9 mouse cellular contexts compared by ENCODE assay signal in genomic region chr10:37072834-37073233, GRCm38 (mm10).
DNase-seq lines count a peak whose midpoint lies in the region; ATAC-seq and TF ChIP-seq lines count a peak whose summit lies in the region.
"Had no signal": no experiment of that assay in that cellular context is flagged by ENCODE, and none has a peak within 500 bp of the region (broad histone marks: within the 10 kb centered on the region; RNA-seq: fewer than 3 reads in every experiment).

No protein-coding gene starts in this region.

- H3K36me3 ChIP-seq in intestine, embryonic 14.5 days (ENCODE audit: control insufficient read depth, insufficient read depth, low read length): no peaks in the 10 kb centered on the region
- no peaks in the 10 kb centered on the region for H3K36me3 ChIP-seq in intestine, embryonic 15.5 days
- H3K36me3 ChIP-seq in embryonic facial prominence, embryonic 14.5 days (ENCODE audit: control insufficient read depth, insufficient read depth, low read length): no peaks in the 10 kb centered on the region
- H3K36me3 ChIP-seq in hindbrain, embryonic 15.5 days: no peaks in the 10 kb centered on the region
- no peaks in the 10 kb centered on the region for H3K36me3 ChIP-seq in midbrain, embryonic 12.5 days
- no peaks in the 10 kb centered on the region for H3K36me3 ChIP-seq in stomach, embryonic 16.5 days (ENCODE audit: control insufficient read depth, insufficient read depth, low read length)
- H3K36me3 ChIP-seq: lung, embryonic 15.5 days had no signal

- no peak overlapping the region for H3K9ac ChIP-seq in intestine, embryonic 14.5 days (ENCODE audit: low read length)
- no peak overlapping the region for H3K9ac ChIP-seq in intestine, embryonic 15.5 days
- no peak overlapping the region for H3K9ac ChIP-seq in embryonic facial prominence, embryonic 14.5 days (ENCODE audit: low read depth, low read length)
- H3K9ac ChIP-seq in hindbrain, embryonic 15.5 days: no peak overlapping the region
- no peak overlapping the region for H3K9ac ChIP-seq in midbrain, embryonic 12.5 days (replicated peaks)
- no peak overlapping the region for H3K9ac ChIP-seq in stomach, embryonic 16.5 days (ENCODE audit: low read length)
- H3K9ac ChIP-seq: lung, embryonic 15.5 days had no signal

- TF ChIP-seq CTCF in left cerebral cortex, adult 2 months (IDR thresholded peaks at IDR 0.05): peak; percentile 94

- H3K4me3 ChIP-seq in intestine, embryonic 14.5 days (ENCODE audit: low read depth, low read length): no peak overlapping the region
- no peak overlapping the region for H3K4me3 ChIP-seq in intestine, embryonic 15.5 days (replicated peaks)
- no peak overlapping the region for H3K4me3 ChIP-seq in embryonic facial prominence, embryonic 14.5 days (ENCODE audit: low read depth, low read length)
- H3K4me3 ChIP-seq in hindbrain, embryonic 15.5 days: no peak overlapping the region
- H3K4me3 ChIP-seq in left cerebral cortex, adult 2 months: no peak overlapping the region
- no peak overlapping the region for H3K4me3 ChIP-seq in midbrain, embryonic 12.5 days
- H3K4me3 ChIP-seq in stomach, embryonic 16.5 days (replicated peaks; ENCODE audit: low read length): no peak overlapping the region
- H3K4me3 ChIP-seq: lung, embryonic 15.5 days had no signal

- ATAC-seq in intestine, embryonic 14.5 days (replicated peaks; ENCODE audit: low FRiP score, low TSS enrichment, low read depth): no peak
- ATAC-seq in intestine, embryonic 15.5 days: no peak
- ATAC-seq in embryonic facial prominence, embryonic 14.5 days (ENCODE audit: low read depth): peak; percentile 63; the same call in 1 of the 2 replicates
- ATAC-seq in hindbrain, embryonic 15.5 days (ENCODE audit: low FRiP score, low read depth): peak; percentile 81
- ATAC-seq in midbrain, embryonic 12.5 days (ENCODE audit: low FRiP score, low read depth): peak; percentile 72
- ATAC-seq in stomach, embryonic 16.5 days (ENCODE audit: insufficient read depth, low FRiP score): peak; percentile 47; the same call in 1 of the 2 replicates

- H3K27me3 ChIP-seq in intestine, embryonic 14.5 days (replicated peaks; ENCODE audit: control insufficient read depth, insufficient read depth, low read length): no peaks in the 10 kb centered on the region
- H3K27me3 ChIP-seq in intestine, embryonic 15.5 days (replicated peaks): no peaks in the 10 kb centered on the region
- H3K27me3 ChIP-seq in embryonic facial prominence, embryonic 14.5 days (replicated peaks; ENCODE audit: control insufficient read depth, insufficient read depth, low read length): no peaks in the 10 kb centered on the region
- no peaks in the 10 kb centered on the region for H3K27me3 ChIP-seq in hindbrain, embryonic 15.5 days
- no peaks in the 10 kb centered on the region for H3K27me3 ChIP-seq in midbrain, embryonic 12.5 days
- no peaks in the 10 kb centered on the region for H3K27me3 ChIP-seq in stomach, embryonic 16.5 days (ENCODE audit: control insufficient read depth, insufficient read depth, low read length)
- H3K27me3 ChIP-seq: lung, embryonic 15.5 days had no signal

- no peak overlapping the region for H3K4me2 ChIP-seq in intestine, embryonic 14.5 days (ENCODE audit: low read length)
- no peak overlapping the region for H3K4me2 ChIP-seq in intestine, embryonic 15.5 days (replicated peaks)
- H3K4me2 ChIP-seq in embryonic facial prominence, embryonic 14.5 days (ENCODE audit: low read depth, low read length): no peak overlapping the region
- H3K4me2 ChIP-seq in hindbrain, embryonic 15.5 days: no peak overlapping the region
- no peak overlapping the region for H3K4me2 ChIP-seq in midbrain, embryonic 12.5 days (replicated peaks)
- no peak overlapping the region for H3K4me2 ChIP-seq in stomach, embryonic 16.5 days (ENCODE audit: low read depth, low read length)
- H3K4me2 ChIP-seq: lung, embryonic 15.5 days had no signal

- peak; percentile 57 for DNase-seq in intestine, embryonic 14.5 days (ENCODE audit: low spot score)
- DNase-seq in adrenal gland, postnatal 36 days: peak; percentile 30 to 71
- DNase-seq in embryonic facial prominence, embryonic 14.5 days (ENCODE audit: low spot score): peak; percentile 92
- peak; percentile 42 to 72 for DNase-seq in left cerebral cortex, adult 2 months (ENCODE audit: extremely low spot score in 1 of 2, low spot score in 2 of 2)

- H3K4me1 ChIP-seq in intestine, embryonic 14.5 days (replicated peaks; ENCODE audit: control insufficient read depth, insufficient read depth, low read length): no peaks in the 10 kb centered on the region
- H3K4me1 ChIP-seq in intestine, embryonic 15.5 days (replicated peaks): no peaks in the 10 kb centered on the region
- 0 out of 2 replicates have a peak, but pooled peaks cover 3% of the 10 kb centered on the region for H3K4me1 ChIP-seq in embryonic facial prominence, embryonic 14.5 days (ENCODE audit: control insufficient read depth, insufficient read depth, low read length)
- peaks cover 11% of the 10 kb centered on the region; the same call in 1 of the 2 replicates for H3K4me1 ChIP-seq in hindbrain, embryonic 15.5 days (replicated peaks)
- peaks cover 4% of the 10 kb centered on the region; the same call in 1 of the 2 replicates for H3K4me1 ChIP-seq in midbrain, embryonic 12.5 days
- peaks cover 4% of the 10 kb centered on the region; the same call in 1 of the 2 replicates for H3K4me1 ChIP-seq in stomach, embryonic 16.5 days (ENCODE audit: control insufficient read depth, insufficient read depth, low read length)
- H3K4me1 ChIP-seq: lung, embryonic 15.5 days had no signal

- H3K27ac ChIP-seq in intestine, embryonic 14.5 days (ENCODE audit: low read depth): no peak overlapping the region
- no peak overlapping the region for H3K27ac ChIP-seq in intestine, embryonic 15.5 days
- no peak overlapping the region for H3K27ac ChIP-seq in embryonic facial prominence, embryonic 14.5 days (replicated peaks; ENCODE audit: low read depth, low read length)
- peak overlapping the region; percentile 27; the same call in 1 of the 2 replicates for H3K27ac ChIP-seq in hindbrain, embryonic 15.5 days (replicated peaks)
- no peak overlapping the region for H3K27ac ChIP-seq in left cerebral cortex, adult 2 months
- H3K27ac ChIP-seq in midbrain, embryonic 12.5 days (replicated peaks): no peak overlapping the region
- H3K27ac ChIP-seq in stomach, embryonic 16.5 days (ENCODE audit: low read length): no peak overlapping the region
- H3K27ac ChIP-seq: lung, embryonic 15.5 days had no signal

- intact Hi-C loops in left cerebral cortex, adult 2 months (cut with DNase I): loop anchor here (1.0 to 2.0 kb wide), 4 partner anchors 64 to 1966 kb away; no protein-coding TSS in a partner anchor

- H3K9me3 ChIP-seq in intestine, embryonic 14.5 days (ENCODE audit: control insufficient read depth, low read length): no peaks in the 10 kb centered on the region
- H3K9me3 ChIP-seq in intestine, embryonic 15.5 days: no peaks in the 10 kb centered on the region
- no peaks in the 10 kb centered on the region for H3K9me3 ChIP-seq in embryonic facial prominence, embryonic 14.5 days (ENCODE audit: control insufficient read depth, low read length)
- H3K9me3 ChIP-seq in hindbrain, embryonic 15.5 days: no peaks in the 10 kb centered on the region
- no peaks in the 10 kb centered on the region for H3K9me3 ChIP-seq in midbrain, embryonic 12.5 days
- H3K9me3 ChIP-seq in stomach, embryonic 16.5 days (replicated peaks; ENCODE audit: control insufficient read depth, low read length): no peaks in the 10 kb centered on the region
- H3K9me3 ChIP-seq: lung, embryonic 15.5 days had no signal

- 9% methylated on average over 5 of the region's 5 CpGs for WGBS in intestine, embryonic 14.5 days
- 4% methylated on average over 5 of the region's 5 CpGs for WGBS in intestine, embryonic 15.5 days
- 7% methylated on average over 5 of the region's 5 CpGs for WGBS in embryonic facial prominence, embryonic 14.5 days
- WGBS in hindbrain, embryonic 15.5 days: 10% methylated on average over 5 of the region's 5 CpGs
- 16% methylated on average over 5 of the region's 5 CpGs for WGBS in midbrain, embryonic 12.5 days
- WGBS in stomach, embryonic 16.5 days: 7% methylated on average over 5 of the region's 5 CpGs

Comparison
In these comparisons a context has a peak if more than half of its experiments do, and no peak if none do; other contexts are left out.
1. ATAC-seq: peak in embryonic facial prominence, embryonic 14.5 days (single experiment), hindbrain, embryonic 15.5 days (single experiment), midbrain, embryonic 12.5 days (single experiment) and stomach, embryonic 16.5 days (single experiment); none in intestine, embryonic 14.5 days (single experiment) and intestine, embryonic 15.5 days (single experiment).
2. Peak in every context shown above with its lines, with median percentiles within 50 percentile points of each other: DNase-seq.